Mouse (Mus musculus) testis, adult 2 months (tissue): ENCODE results near the gene Duox2.

Source experiments
- CTCF ChIP-seq: fragments of 200-500 bp; IDR thresholded peaks from 2 replicates; pipeline ENCODE4 v1.5.1; 2012; ENCODE audit warnings: low read depth, mild to moderate bottlenecking, inconsistent platforms, low read length, moderate library complexity; ENCODE audit not compliant: control insufficient read depth, insufficient read depth, insufficient replicate concordance
- POLR2A ChIP-seq: fragments of 200-500 bp; IDR thresholded peaks from 2 replicates; pipeline ENCODE4 v1.6.1; 2012; ENCODE audit warnings: low read depth, mild to moderate bottlenecking, inconsistent platforms, low read length, moderate library complexity; ENCODE audit not compliant: control insufficient read depth

DNA sequence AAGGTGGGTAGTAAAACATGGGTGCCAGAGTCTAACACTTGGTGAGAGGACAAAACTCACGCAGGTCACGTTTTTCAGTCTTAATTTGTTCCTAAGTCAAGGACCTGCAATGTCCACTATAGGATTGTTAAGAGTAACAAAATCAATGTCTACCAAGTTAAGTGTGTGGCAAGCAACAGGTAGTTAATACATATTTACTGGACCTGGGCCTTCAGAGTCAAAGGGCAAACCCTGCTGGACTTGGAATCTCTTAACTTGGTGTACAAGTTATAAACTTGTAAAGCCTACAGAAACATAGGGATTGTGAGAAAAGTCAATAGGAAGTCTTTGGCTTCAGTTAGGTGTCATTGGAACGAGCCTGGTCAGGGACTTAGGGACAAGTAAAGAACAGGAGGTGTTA, 26.3 kb upstream of the Duox2 start:
- no peak for TF ChIP-seq CTCF
- no peak for TF ChIP-seq POLR2A
